Mouse (Mus musculus) kidney, embryonic 15.5 days (tissue): ENCODE results near the gene Lix1. TPM values are rescaled to one million over a fixed set of nuclear protein-coding genes. Genes with fewer than 3 reads are reported as not detected.
A peak's percentile ranks its signal among the peaks of the same experiment; 100 is the strongest.

Experiments
- ATAC-seq: fragments of 200-750 bp; cut with Nextera tagmentation; replicated peaks from 2 replicates; pipeline ENCODE4 v1.8.0; 2017; ENCODE audit warnings: moderate TSS enrichment; ENCODE audit not compliant: low FRiP score
- H3K27ac ChIP-seq: fragments of 300-500 bp; sonication (generic); 2 replicates; pipeline ENCODE4 v1.5.1; 2015; ENCODE audit warnings: mild to moderate bottlenecking, inconsistent platforms
- H3K27me3 ChIP-seq: fragments of 300-500 bp; sonication (generic); 2 replicates; pipeline ENCODE4 v1.6.1; 2015; ENCODE audit warnings: inconsistent platforms
- H3K36me3 ChIP-seq: fragments of 300-500 bp; sonication (generic); 2 replicates; pipeline ENCODE4 v1.6.1; 2015; ENCODE audit warnings: inconsistent platforms
- H3K4me1 ChIP-seq: fragments of 300-500 bp; sonication (generic); 2 replicates; pipeline ENCODE4 v1.6.1; 2015; ENCODE audit warnings: inconsistent platforms
- H3K4me2 ChIP-seq: fragments of 300-500 bp; sonication (generic); 2 replicates; pipeline ENCODE4 v1.6.1; 2015; ENCODE audit warnings: moderate library complexity, mild to moderate bottlenecking, inconsistent platforms
- H3K4me3 ChIP-seq: fragments of 300-500 bp; sonication (generic); replicated peaks from 2 replicates; pipeline ENCODE4 v1.5.1; 2015; ENCODE audit warnings: mild to moderate bottlenecking, inconsistent platforms
- H3K9ac ChIP-seq: fragments of 300-500 bp; sonication (generic); 2 replicates; pipeline ENCODE4 v1.6.1; 2015; ENCODE audit warnings: mild to moderate bottlenecking, inconsistent platforms
- H3K9me3 ChIP-seq: fragments of 300-500 bp; sonication (generic); replicated peaks from 2 replicates; pipeline ENCODE4 v1.6.1; 2016; ENCODE audit warnings: inconsistent platforms
- WGBS: fragments of 180-500 bp; shearing (Covaris S2); methylation state at CpG from one replicate; pipeline ENCODE4 v1.1.7; 2015; ENCODE audit warnings: mixed read lengths; 5-methylcytosine and 5-hydroxymethylcytosine counted together
- polyA plus RNA-seq: library from polyadenylated mRNA; unstranded; fragments of >200 nt; fragmentation: Nextera tagmentation; extraction: Ambion mirVana; gene quantifications from 2 replicates; pipeline ENCODE4 v1.2.1, GENCODE M21; 2015

The Lix1 gene
- polyA plus RNA-seq, 1 experiment from 2014 or later: 8.5 TPM

DNA sequence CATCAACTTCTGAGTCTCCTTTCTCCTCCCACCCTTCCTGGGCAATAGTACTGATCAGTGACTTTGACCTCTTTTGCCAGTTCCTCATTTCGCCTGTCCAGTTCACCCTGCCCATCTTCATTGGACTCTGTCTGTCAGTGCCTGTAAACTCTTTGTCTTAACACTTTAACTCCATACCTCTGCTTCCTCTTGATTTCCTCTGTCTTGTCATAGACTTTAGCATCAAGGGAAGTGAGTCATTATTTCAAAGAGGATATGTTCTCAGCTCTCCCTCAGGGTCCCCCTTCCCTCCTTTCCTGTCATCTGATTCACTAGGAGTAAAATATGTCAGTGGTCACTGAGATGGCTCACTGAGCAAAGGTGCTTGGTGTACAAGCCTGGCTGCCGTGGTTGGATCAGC, 3.8 kb upstream of the Lix1 start:
- no peak overlapping the region for H3K9ac ChIP-seq
- H3K27me3 ChIP-seq: no peaks in the 10 kb centered on the region
- no peak overlapping the region for H3K27ac ChIP-seq
- no peak for ATAC-seq
- H3K4me2 ChIP-seq: no peak overlapping the region
- H3K4me1 ChIP-seq: 0 out of 2 replicates have a peak, but pooled peaks cover 6% of the 10 kb centered on the region
- WGBS: 49% methylated on average over 2 of the region's 2 CpGs
- no peaks in the 10 kb centered on the region for H3K9me3 ChIP-seq
- H3K36me3 ChIP-seq: peaks cover 14% of the 10 kb centered on the region
- H3K4me3 ChIP-seq: no peak overlapping the region

DNA sequence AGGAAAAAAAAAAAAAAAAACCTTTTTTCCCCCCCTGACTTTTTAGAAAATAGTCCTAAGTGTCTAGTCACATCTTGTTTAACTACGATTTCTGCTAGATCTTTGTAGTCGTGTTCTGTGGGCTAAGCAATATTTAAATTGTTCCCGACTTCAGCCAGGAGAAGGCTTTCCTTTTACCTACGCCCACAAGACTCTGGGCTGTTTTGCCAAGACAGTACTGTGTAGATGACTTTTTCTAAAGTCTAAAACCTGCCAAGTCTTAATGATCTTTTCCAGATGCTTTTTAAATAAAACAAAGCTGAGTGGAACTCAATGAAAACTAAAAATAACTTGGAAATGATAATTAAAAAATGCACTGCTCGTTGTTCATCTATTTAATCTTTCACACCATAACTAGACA, 566 bp downstream of the Lix1 start:
- ATAC-seq: no peak
- 41% methylated on average over 5 of the region's 5 CpGs for WGBS
- no peaks in the 10 kb centered on the region for H3K36me3 ChIP-seq
- 0 out of 2 replicates have a peak overlapping the region, but pooled peaks have one; percentile 3 for H3K27ac ChIP-seq
- H3K4me1 ChIP-seq: 0 out of 2 replicates have a peak, but pooled peaks cover 12% of the 10 kb centered on the region
- H3K4me2 ChIP-seq: peak overlapping the region; percentile 36
- H3K9me3 ChIP-seq: no peaks in the 10 kb centered on the region
- no peaks in the 10 kb centered on the region for H3K27me3 ChIP-seq
- peak overlapping the region; percentile 16; the same call in 1 of the 2 replicates for H3K4me3 ChIP-seq
- H3K9ac ChIP-seq: no peak overlapping the region

DNA sequence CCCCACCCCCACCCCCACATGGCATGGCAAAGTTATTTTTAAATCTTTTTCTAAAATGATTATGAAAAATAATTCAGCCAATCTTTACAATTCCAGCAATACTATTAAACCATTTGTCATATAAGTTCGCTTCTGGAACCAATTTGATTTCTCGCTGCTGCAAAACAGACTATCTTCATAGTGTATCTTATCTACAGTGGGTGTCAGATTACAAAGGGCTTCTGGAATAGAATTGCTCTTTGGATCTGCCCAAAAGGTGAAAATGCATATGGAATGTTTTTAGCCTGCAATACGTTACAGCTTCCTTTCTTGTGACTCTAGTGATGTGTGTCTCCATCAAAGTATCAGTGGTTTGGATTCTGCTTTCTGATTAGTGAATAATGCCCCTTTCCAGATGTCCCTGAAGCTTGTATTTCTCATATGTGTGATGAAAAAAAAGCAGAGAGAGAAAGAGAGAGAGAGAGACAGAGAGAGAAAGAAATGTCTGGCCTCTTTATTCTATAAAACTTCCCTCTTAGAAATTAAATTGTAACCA, 1.2 kb downstream of the Lix1 start:
- ATAC-seq: no peak
- H3K4me2 ChIP-seq: no peak overlapping the region
- no peak overlapping the region for H3K4me3 ChIP-seq
- no peak overlapping the region for H3K27ac ChIP-seq
- no peaks in the 10 kb centered on the region for H3K9me3 ChIP-seq
- no peaks in the 10 kb centered on the region for H3K27me3 ChIP-seq
- 37% methylated on average over 3 of the region's 3 CpGs for WGBS
- no peak overlapping the region for H3K9ac ChIP-seq
- no peaks in the 10 kb centered on the region for H3K36me3 ChIP-seq
- H3K4me1 ChIP-seq: 0 out of 2 replicates have a peak, but pooled peaks cover 12% of the 10 kb centered on the region

DNA sequence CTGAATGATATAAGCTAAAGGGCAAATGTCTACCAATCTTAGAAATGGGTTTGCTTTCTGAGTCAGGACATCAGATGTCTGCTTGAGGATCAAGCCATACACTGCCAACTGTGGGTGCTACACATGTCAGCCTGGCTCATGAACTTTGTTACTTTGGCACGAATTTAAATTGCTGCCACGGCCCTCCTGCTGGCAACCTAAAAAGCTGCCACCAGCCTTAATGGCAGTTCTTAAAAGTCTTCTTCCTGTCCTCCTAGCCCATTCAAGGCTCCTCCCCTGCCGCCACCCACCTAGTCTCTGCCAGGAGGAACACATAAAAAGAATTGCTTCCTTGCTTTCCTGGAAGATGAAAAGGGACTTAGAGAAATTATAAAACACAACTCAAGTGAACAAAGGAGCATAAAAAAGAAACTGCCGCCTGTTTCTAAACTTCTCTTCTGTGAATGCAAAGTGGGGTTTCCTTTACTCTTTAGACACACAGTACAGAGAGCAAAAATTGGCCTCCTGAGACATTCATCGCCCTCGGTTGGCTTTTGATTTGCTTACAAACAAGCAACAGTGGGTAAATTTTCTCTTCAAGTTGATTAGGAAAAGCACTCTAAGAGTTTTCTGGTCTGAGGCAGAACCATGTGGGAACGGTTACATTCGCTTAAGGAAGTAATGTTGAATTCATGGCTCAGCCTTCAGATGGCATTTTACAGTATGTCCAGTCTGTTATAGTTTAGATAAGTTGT, 2.5 kb downstream of the Lix1 start:
- Histone ChIP-seq H3K36me3 (no peaks in the 10 kb centered on the region), H3K27ac (no peak overlapping the region), H3K9ac (no peak overlapping the region), H3K4me1 (peaks cover 15% of the 10 kb centered on the region; the same call in 1 of the 2 replicates), H3K4me2 (no peak overlapping the region), H3K9me3 (no peaks in the 10 kb centered on the region), H3K4me3 (no peak overlapping the region), H3K27me3 (no peaks in the 10 kb centered on the region)
- ATAC-seq: no peak
- WGBS: 29% methylated on average over 8 of the region's 8 CpGs

GRCm38 (mm10) chr17:17405606-17406005, 3.1 kb downstream of the Lix1 start:
- no peaks in the 10 kb centered on the region for H3K9me3 ChIP-seq
- no peak for ATAC-seq
- 41% methylated on average over 1 of the region's 1 CpGs for WGBS

DNA sequence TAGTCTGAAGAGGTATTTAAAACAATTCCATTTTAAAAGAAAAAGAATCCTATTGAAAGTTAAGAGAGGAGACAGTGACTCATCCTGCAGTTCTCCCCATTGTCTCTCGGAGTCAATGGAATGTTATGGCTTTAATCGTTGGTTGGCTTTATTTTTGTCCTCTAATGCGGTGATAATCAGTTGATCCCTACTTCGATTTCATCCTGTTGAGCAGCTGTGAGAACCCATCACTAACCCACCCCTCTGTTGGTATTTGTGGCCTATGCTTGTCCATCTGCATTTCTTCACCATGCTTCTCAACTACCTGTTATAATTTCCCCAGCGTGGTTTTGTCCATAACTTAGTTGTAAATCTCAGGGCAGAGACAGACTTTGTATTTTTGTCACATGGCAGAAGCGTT, 5.7 kb downstream of the Lix1 start:
- 67% methylated on average over 6 of the region's 6 CpGs for WGBS
- Histone ChIP-seq H3K9me3 (no peaks in the 10 kb centered on the region), H3K9ac (no peak overlapping the region), H3K27me3 (no peaks in the 10 kb centered on the region), H3K27ac (no peak overlapping the region), H3K4me3 (no peak overlapping the region), H3K36me3 (no peaks in the 10 kb centered on the region), H3K4me2 (no peak overlapping the region), H3K4me1 (peaks cover 9% of the 10 kb centered on the region; the same call in 1 of the 2 replicates)
- no peak for ATAC-seq

More at GRCm38 (mm10) chr17:17405606-17406005, 3.1 kb downstream of the Lix1 start:
- Histone ChIP-seq H3K27ac (no peak overlapping the region), H3K9ac (no peak overlapping the region), H3K36me3 (no peaks in the 10 kb centered on the region), H3K4me2 (no peak overlapping the region), H3K4me1 (peaks cover 15% of the 10 kb centered on the region; the same call in 1 of the 2 replicates), H3K27me3 (no peaks in the 10 kb centered on the region), H3K4me3 (no peak overlapping the region)

GRCm38 (mm10) chr17:17408720-17409478, 6.4 kb downstream of the Lix1 start:
- Histone ChIP-seq H3K27ac (no peak overlapping the region), H3K27me3 (no peaks in the 10 kb centered on the region), H3K4me3 (no peak overlapping the region), H3K36me3 (no peaks in the 10 kb centered on the region), H3K4me1 (peaks cover 9% of the 10 kb centered on the region; the same call in 1 of the 2 replicates), H3K4me2 (no peak overlapping the region), H3K9ac (no peak overlapping the region), H3K9me3 (no peaks in the 10 kb centered on the region)
- WGBS: 76% methylated on average over 6 of the region's 6 CpGs
- no peak for ATAC-seq

GRCm38 (mm10) chr17:17409601-17410000, 7.1 kb downstream of the Lix1 start:
- H3K9ac ChIP-seq: no peak overlapping the region
- ATAC-seq: peak; percentile 77; the same call in 1 of the 2 replicates
- H3K9me3 ChIP-seq: no peaks in the 10 kb centered on the region
- peaks cover 9% of the 10 kb centered on the region; the same call in 1 of the 2 replicates for H3K4me1 ChIP-seq
- H3K4me3 ChIP-seq: no peak overlapping the region
- 15% methylated on average over 2 of the region's 2 CpGs for WGBS
- no peak overlapping the region for H3K4me2 ChIP-seq
- peak overlapping the region; percentile 58 for H3K27ac ChIP-seq
- no peaks in the 10 kb centered on the region for H3K36me3 ChIP-seq
- H3K27me3 ChIP-seq: no peaks in the 10 kb centered on the region

GRCm38 (mm10) chr17:17411443-17411842, 9.0 kb downstream of the Lix1 start:
- H3K9ac ChIP-seq: no peak overlapping the region
- H3K4me2 ChIP-seq: no peak overlapping the region
- WGBS: 83% methylated on average over 2 of the region's 2 CpGs
- H3K27ac ChIP-seq: no peak overlapping the region
- H3K4me1 ChIP-seq: peaks cover 3% of the 10 kb centered on the region; the same call in 1 of the 2 replicates
- no peaks in the 10 kb centered on the region for H3K36me3 ChIP-seq
- H3K27me3 ChIP-seq: no peaks in the 10 kb centered on the region
- H3K4me3 ChIP-seq: no peak overlapping the region
- H3K9me3 ChIP-seq: no peaks in the 10 kb centered on the region
- no peak for ATAC-seq

DNA sequence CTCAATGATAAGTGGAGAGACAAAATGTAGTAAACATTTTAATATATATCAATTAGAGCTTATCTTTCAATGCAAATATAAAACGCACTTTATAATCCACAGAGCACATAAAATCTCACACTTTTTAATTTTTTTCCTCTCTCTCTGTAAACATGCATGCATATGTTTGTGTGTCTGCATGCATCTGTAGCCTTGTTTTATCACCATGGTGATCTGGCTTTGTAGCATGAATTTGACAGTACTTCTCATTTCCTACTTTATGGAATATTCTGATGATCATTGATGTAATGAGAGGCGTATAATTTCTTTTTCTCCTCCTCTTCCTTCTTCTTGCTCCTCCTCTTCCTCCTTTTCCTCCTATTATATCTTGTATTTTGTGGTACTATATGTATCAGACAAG, 9.7 kb downstream of the Lix1 start:
- Histone ChIP-seq H3K9ac (no peak overlapping the region), H3K4me1 (peaks cover 3% of the 10 kb centered on the region; the same call in 1 of the 2 replicates), H3K4me3 (no peak overlapping the region), H3K36me3 (no peaks in the 10 kb centered on the region), H3K27ac (no peak overlapping the region), H3K4me2 (no peak overlapping the region), H3K27me3 (no peaks in the 10 kb centered on the region), H3K9me3 (no peaks in the 10 kb centered on the region)
- ATAC-seq: no peak
- WGBS: 93% methylated on average over 2 of the region's 2 CpGs

GRCm38 (mm10) chr17:17414206-17414605, 11.7 kb downstream of the Lix1 start:
- H3K27me3 ChIP-seq: no peaks in the 10 kb centered on the region
- H3K9me3 ChIP-seq: no peaks in the 10 kb centered on the region
- no peak overlapping the region for H3K4me3 ChIP-seq
- H3K27ac ChIP-seq: no peak overlapping the region
- ATAC-seq: no peak
- no peaks in the 10 kb centered on the region for H3K36me3 ChIP-seq
- no peak overlapping the region for H3K4me2 ChIP-seq
- no peak overlapping the region for H3K9ac ChIP-seq
- peaks cover 3% of the 10 kb centered on the region; the same call in 1 of the 2 replicates for H3K4me1 ChIP-seq
- WGBS: 93% methylated on average over 3 of the region's 3 CpGs
